Mouse (Mus musculus): ENCODE data around the gene Lyst. TPM values are rescaled to one million over a fixed set of nuclear protein-coding genes. Genes with fewer than 3 reads are reported as not detected.
A peak's percentile ranks its signal among the peaks of the same experiment; 100 is the strongest.

Gene Lyst
- polyA plus RNA-seq, 1 experiment from 2014 or later = 4.6 TPM

- 88% methylated on average over 8 of the region's 8 CpGs for WGBS
- no peak overlapping the region for H3K4me3 ChIP-seq (ENCODE audit: control insufficient read depth in 1 of 2, insufficient read depth in 1 of 2, low read depth in 1 of 2, low read length in 2 of 2)
- H3K4me2 ChIP-seq (ENCODE audit: low read length) = no peak overlapping the region
- H3K27me3 ChIP-seq (ENCODE audit: control insufficient read depth, insufficient read depth, low read length) = no peaks in the 10 kb centered on the region
- no peaks in the 10 kb centered on the region for H3K9me3 ChIP-seq (ENCODE audit: control insufficient read depth, low read length)
- H3K27ac ChIP-seq (replicated peaks in 1 of 2; ENCODE audit: control insufficient read depth in 1 of 2, insufficient read depth in 1 of 2, low read depth in 2 of 2, low read length in 2 of 2) = no peak overlapping the region
- no peak overlapping the region for H3K9ac ChIP-seq (ENCODE audit: low read length)
- peaks cover 11 to 16% of the 10 kb centered on the region in 2 experiments; a peak in 3 of 4 replicates for H3K4me1 ChIP-seq (ENCODE audit: control insufficient read depth in 2 of 2, insufficient read depth in 2 of 2, low read length in 2 of 2)
- H3K36me3 ChIP-seq (ENCODE audit: control insufficient read depth, insufficient read depth, low read length) = no peaks in the 10 kb centered on the region
- ATAC-seq (ENCODE audit: insufficient number of reproducible peaks, insufficient read depth, low FRiP score, low read depth) = no peak
These were observed 15.8 kb upstream of the Lyst start for GRCm38 (mm10) chr13:13574258-13574870.

DNA sequence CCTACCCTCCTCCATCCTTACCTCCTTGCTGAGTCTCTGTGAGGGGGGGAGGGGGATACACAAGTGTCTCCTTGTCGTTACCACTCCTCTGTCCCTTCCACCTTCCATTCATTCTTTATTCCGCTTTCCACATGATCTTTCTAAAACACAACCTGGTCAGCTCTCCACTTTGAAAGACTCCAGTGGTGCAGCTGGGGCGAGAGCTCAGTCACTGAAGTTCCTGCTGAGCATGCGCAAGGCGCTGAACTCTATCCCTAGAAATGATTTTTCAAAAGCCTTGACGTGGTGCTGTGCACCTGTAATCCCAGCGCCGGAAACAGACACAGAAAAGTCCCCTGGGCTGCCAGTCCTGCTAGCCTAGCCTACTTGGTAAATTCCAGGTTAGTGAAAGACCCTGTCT is 15.1 kb upstream of the Lyst start:
- H3K4me1 ChIP-seq (ENCODE audit: control insufficient read depth in 2 of 2, insufficient read depth in 2 of 2, low read length in 2 of 2) = peaks cover 9 to 18% of the 10 kb centered on the region in 2 experiments; a peak in 3 of 4 replicates
- no peak overlapping the region for H3K9ac ChIP-seq (ENCODE audit: low read length)
- H3K4me3 ChIP-seq (ENCODE audit: control insufficient read depth in 1 of 2, insufficient read depth in 1 of 2, low read depth in 1 of 2, low read length in 2 of 2) = no peak overlapping the region
- no peak overlapping the region for H3K4me2 ChIP-seq (ENCODE audit: low read length)
- no peak overlapping the region for H3K27ac ChIP-seq (replicated peaks in 1 of 2; ENCODE audit: control insufficient read depth in 1 of 2, insufficient read depth in 1 of 2, low read depth in 2 of 2, low read length in 2 of 2)
- H3K9me3 ChIP-seq (ENCODE audit: control insufficient read depth, low read length) = no peaks in the 10 kb centered on the region
- no peaks in the 10 kb centered on the region for H3K36me3 ChIP-seq (ENCODE audit: control insufficient read depth, insufficient read depth, low read length)
- WGBS = 81% methylated on average over 8 of the region's 8 CpGs
- ATAC-seq (ENCODE audit: insufficient number of reproducible peaks, insufficient read depth, low FRiP score, low read depth) = no peak
- no peaks in the 10 kb centered on the region for H3K27me3 ChIP-seq (ENCODE audit: control insufficient read depth, insufficient read depth, low read length)

DNA sequence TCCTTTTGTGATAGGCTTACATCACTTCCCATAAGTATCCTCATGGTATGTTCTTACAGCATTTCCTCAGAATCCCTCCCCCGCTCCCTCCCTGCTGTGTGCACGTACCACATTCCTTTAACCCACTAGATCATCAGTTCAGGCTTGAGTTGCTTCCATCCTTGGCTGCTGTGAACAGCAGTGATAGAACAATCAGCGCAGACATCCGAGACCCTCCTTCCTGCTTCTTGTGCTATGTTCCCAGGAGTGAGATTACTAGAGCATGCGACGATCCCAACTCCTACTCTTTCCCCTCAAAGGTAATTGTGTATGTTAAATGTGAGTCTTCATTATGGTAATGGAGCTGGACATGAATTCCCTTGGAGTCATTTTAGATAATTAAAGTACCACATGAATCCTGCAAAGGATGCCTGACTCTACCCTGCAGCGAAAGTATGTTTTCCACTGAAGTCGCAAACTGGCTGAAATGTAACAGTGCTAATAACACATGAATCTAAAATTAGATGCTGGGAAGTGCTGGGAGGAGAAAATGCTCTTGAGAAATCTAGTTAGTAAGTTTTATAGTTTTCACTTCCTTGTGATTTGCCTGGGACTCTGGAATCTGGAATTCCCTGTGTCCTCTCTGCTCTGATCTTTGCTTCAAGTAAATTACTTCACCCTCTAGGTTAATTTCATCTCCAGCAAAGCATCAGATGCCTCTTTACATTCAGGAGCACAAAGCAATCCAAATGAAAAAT is 13.6 kb upstream of the Lyst start:
- peaks cover 9 to 18% of the 10 kb centered on the region in 2 experiments; a peak in 3 of 4 replicates for H3K4me1 ChIP-seq (ENCODE audit: control insufficient read depth in 2 of 2, insufficient read depth in 2 of 2, low read length in 2 of 2)
- H3K4me2 ChIP-seq (ENCODE audit: low read length) = peak overlapping the region; percentile 19; the same call in 1 of the 2 replicates
- peak overlapping the region; percentile 30 to 62; a peak in 2 of 4 replicates for H3K27ac ChIP-seq (replicated peaks in 1 of 2; ENCODE audit: control insufficient read depth in 1 of 2, insufficient read depth in 1 of 2, low read depth in 2 of 2, low read length in 2 of 2)
- 31% methylated on average over 8 of the region's 8 CpGs for WGBS
- H3K9ac ChIP-seq (ENCODE audit: low read length) = no peak overlapping the region
- H3K4me3 ChIP-seq (ENCODE audit: control insufficient read depth in 1 of 2, insufficient read depth in 1 of 2, low read depth in 1 of 2, low read length in 2 of 2) = no peak overlapping the region
- no peak for ATAC-seq (ENCODE audit: insufficient number of reproducible peaks, insufficient read depth, low FRiP score, low read depth)
- no peaks in the 10 kb centered on the region for H3K9me3 ChIP-seq (ENCODE audit: control insufficient read depth, low read length)
- no peaks in the 10 kb centered on the region for H3K36me3 ChIP-seq (ENCODE audit: control insufficient read depth, insufficient read depth, low read length)
- H3K27me3 ChIP-seq (ENCODE audit: control insufficient read depth, insufficient read depth, low read length) = no peaks in the 10 kb centered on the region

DNA sequence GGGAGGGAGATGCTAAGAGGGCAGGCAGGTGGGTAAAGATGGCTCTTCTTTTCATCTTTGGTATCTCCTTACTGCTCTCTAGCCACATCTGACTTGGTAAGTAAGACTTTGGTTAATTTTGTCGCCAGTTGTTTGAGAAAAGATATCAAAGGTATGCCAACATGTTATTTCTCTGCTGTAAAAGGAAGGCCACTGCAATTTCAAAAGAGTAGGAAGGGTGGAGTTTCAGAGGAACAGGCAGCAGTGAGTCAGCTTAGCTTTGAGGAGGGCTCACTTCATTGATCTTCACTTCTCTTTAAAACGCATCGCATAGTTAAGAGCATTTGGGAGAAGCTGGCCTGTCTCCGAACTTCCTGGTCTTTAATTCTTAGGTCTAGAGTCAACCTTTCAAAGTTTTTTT is 8.2 kb upstream of the Lyst start:
- ATAC-seq (ENCODE audit: insufficient number of reproducible peaks, insufficient read depth, low FRiP score, low read depth) = no peak
- Histone ChIP-seq H3K4me3 (ENCODE audit: control insufficient read depth in 1 of 2, insufficient read depth in 1 of 2, low read depth in 1 of 2, low read length in 2 of 2) (no peak overlapping the region), H3K27ac (replicated peaks in 1 of 2; ENCODE audit: control insufficient read depth in 1 of 2, insufficient read depth in 1 of 2, low read depth in 2 of 2, low read length in 2 of 2) (no peak overlapping the region), H3K27me3 (ENCODE audit: control insufficient read depth, insufficient read depth, low read length) (no peaks in the 10 kb centered on the region), H3K4me2 (ENCODE audit: low read length) (no peak overlapping the region), H3K9me3 (ENCODE audit: control insufficient read depth, low read length) (no peaks in the 10 kb centered on the region), H3K36me3 (ENCODE audit: control insufficient read depth, insufficient read depth, low read length) (no peaks in the 10 kb centered on the region), H3K9ac (ENCODE audit: low read length) (no peak overlapping the region), H3K4me1 (ENCODE audit: control insufficient read depth in 2 of 2, insufficient read depth in 2 of 2, low read length in 2 of 2) (peaks cover 2 to 6% of the 10 kb centered on the region in 2 experiments; a peak in 2 of 4 replicates)
- WGBS = 64% methylated on average over 4 of the region's 4 CpGs

DNA sequence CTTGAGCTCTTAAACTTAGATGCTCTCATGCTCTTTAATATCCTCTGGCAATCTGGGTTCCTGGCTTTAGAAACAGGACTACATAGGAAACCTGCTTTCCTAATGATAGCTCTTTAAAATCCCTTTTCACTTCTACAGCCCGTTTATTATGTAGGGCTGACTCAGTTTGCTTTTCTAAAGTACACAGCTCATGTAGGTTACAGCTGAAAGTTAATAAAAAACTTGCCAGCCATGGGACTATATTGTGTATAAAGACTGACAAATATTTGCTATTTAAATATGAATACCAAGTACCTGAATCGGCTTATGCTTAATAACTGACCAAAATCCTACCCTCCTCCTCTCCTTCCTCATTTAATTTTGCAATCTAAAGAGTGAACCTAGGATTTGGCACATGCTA is 6.7 kb upstream of the Lyst start:
- no peak overlapping the region for H3K4me2 ChIP-seq (ENCODE audit: low read length)
- no peaks in the 10 kb centered on the region for H3K36me3 ChIP-seq (ENCODE audit: control insufficient read depth, insufficient read depth, low read length)
- no peak for ATAC-seq (ENCODE audit: insufficient number of reproducible peaks, insufficient read depth, low FRiP score, low read depth)
- no peaks in the 10 kb centered on the region for H3K27me3 ChIP-seq (ENCODE audit: control insufficient read depth, insufficient read depth, low read length)
- no peak overlapping the region for H3K27ac ChIP-seq (replicated peaks in 1 of 2; ENCODE audit: control insufficient read depth in 1 of 2, insufficient read depth in 1 of 2, low read depth in 2 of 2, low read length in 2 of 2)
- no peak overlapping the region for H3K4me3 ChIP-seq (ENCODE audit: control insufficient read depth in 1 of 2, insufficient read depth in 1 of 2, low read depth in 1 of 2, low read length in 2 of 2)
- no peaks in the 10 kb centered on the region for H3K9me3 ChIP-seq (ENCODE audit: control insufficient read depth, low read length)
- 0 out of 4 replicates have a peak, but pooled peaks cover 0 to 4% of the 10 kb centered on the region in 2 experiments for H3K4me1 ChIP-seq (ENCODE audit: control insufficient read depth in 2 of 2, insufficient read depth in 2 of 2, low read length in 2 of 2)
- H3K9ac ChIP-seq (ENCODE audit: low read length) = no peak overlapping the region
- WGBS = 72% methylated on average over 2 of the region's 2 CpGs

DNA sequence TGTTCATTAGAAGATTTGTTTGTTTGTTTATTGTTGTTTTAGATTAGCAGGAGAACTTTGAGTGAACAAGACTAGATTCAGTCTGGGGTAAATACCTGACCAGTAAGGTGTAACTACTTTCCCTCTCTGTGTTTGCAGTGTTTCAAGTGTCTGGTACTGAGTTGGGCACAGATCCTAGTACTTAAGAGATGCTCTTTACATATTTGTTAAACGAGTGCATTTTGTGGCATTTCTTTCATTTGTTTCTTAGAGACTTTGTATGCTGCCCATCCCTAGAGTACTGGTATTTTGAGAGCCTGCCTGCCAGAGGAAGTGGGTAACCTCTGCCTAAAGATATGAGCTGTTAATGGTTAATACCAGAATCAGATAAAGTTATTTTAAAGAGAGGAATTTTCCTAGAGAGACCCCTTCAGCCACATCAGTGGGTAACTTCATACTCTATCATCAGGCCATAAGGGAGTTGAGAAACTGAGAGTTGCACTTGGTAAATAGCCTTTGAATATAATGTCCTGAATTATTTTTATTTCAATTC is 2.5 kb upstream of the Lyst start:
- H3K27ac ChIP-seq (replicated peaks in 1 of 2; ENCODE audit: control insufficient read depth in 1 of 2, insufficient read depth in 1 of 2, low read depth in 2 of 2, low read length in 2 of 2) = no peak overlapping the region
- no peaks in the 10 kb centered on the region for H3K27me3 ChIP-seq (ENCODE audit: control insufficient read depth, insufficient read depth, low read length)
- peaks cover 0 to 4% of the 10 kb centered on the region in 2 experiments; a peak in 1 of 4 replicates for H3K4me1 ChIP-seq (ENCODE audit: control insufficient read depth in 2 of 2, insufficient read depth in 2 of 2, low read length in 2 of 2)
- no peaks in the 10 kb centered on the region for H3K9me3 ChIP-seq (ENCODE audit: control insufficient read depth, low read length)
- H3K9ac ChIP-seq (ENCODE audit: low read length) = no peak overlapping the region
- no peak overlapping the region for H3K4me2 ChIP-seq (ENCODE audit: low read length)
- no peaks in the 10 kb centered on the region for H3K36me3 ChIP-seq (ENCODE audit: control insufficient read depth, insufficient read depth, low read length)
- H3K4me3 ChIP-seq (ENCODE audit: control insufficient read depth in 1 of 2, insufficient read depth in 1 of 2, low read depth in 1 of 2, low read length in 2 of 2) = no peak overlapping the region
- WGBS = 72% methylated on average over 1 of the region's 1 CpGs
- no peak for ATAC-seq (ENCODE audit: insufficient number of reproducible peaks, insufficient read depth, low FRiP score, low read depth)

GRCm38 (mm10) chr13:13588518-13588917 is 1.7 kb upstream of the Lyst start:
- Histone ChIP-seq H3K4me1 (ENCODE audit: control insufficient read depth in 2 of 2, insufficient read depth in 2 of 2, low read length in 2 of 2) (peaks cover 0 to 4% of the 10 kb centered on the region in 2 experiments; a peak in 1 of 4 replicates), H3K36me3 (ENCODE audit: control insufficient read depth, insufficient read depth, low read length) (no peaks in the 10 kb centered on the region), H3K9me3 (ENCODE audit: control insufficient read depth, low read length) (no peaks in the 10 kb centered on the region), H3K27ac (replicated peaks in 1 of 2; ENCODE audit: control insufficient read depth in 1 of 2, insufficient read depth in 1 of 2, low read depth in 2 of 2, low read length in 2 of 2) (no peak overlapping the region), H3K9ac (ENCODE audit: low read length) (no peak overlapping the region), H3K4me2 (ENCODE audit: low read length) (no peak overlapping the region), H3K4me3 (ENCODE audit: control insufficient read depth in 1 of 2, insufficient read depth in 1 of 2, low read depth in 1 of 2, low read length in 2 of 2) (no peak overlapping the region), H3K27me3 (ENCODE audit: control insufficient read depth, insufficient read depth, low read length) (no peaks in the 10 kb centered on the region)
- 82% methylated on average over 1 of the region's 1 CpGs for WGBS
- no peak for ATAC-seq (ENCODE audit: insufficient number of reproducible peaks, insufficient read depth, low FRiP score, low read depth)
